Mouse (Mus musculus): Measurements from ENCODE around the gene S100a4. TPM values are rescaled to one million over a fixed set of nuclear protein-coding genes. Genes with fewer than 3 reads are reported as not detected.
A peak's percentile ranks its signal among the peaks of the same experiment; 100 is the strongest.

Gene S100a4
- total RNA-seq, 2 experiments from 2014 or later = 12.5 to 14.1 TPM

GRCm38 (mm10) chr3:90625496-90625895, 21.9 kb downstream of the S100a4 start:
- no peak for DNase-seq

DNA sequence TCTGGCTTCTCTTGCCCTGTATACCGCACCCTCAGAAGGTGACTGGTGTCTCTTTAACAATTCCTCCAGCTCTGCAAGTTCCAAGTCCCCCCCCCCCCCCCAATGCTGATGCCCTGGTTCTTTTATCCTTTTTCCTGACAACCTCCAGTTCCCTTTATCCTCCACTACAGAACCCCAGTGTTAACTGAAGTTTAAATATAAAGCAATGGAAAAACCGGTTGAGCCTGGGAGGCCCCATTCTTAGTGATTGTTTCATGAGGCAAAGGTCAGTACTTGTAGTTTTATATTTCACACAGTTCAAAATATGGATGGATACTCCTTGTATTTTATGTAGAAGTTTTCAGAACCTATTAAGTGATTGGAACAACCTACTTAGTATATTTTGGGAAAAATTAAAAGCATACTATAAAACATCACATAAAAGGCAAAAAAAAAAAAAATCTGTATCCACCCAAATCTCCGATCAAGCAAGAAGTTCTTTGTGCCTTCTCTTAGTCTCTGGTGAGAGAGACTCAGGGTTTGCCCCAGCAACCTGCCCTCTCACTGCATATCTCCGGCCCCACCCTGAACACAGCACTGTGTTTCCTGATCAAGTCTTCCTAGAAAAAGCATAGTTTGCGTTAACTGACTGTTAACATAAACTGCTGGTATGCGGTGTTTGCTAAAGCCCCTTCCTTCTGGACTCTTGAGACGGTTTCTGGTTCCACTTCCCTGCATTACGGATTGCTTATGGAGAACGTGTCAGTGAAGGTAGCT, 22.9 kb downstream of the S100a4 start:
- no peak for DNase-seq

GRCm38 (mm10) chr3:90627366-90627765, 23.8 kb downstream of the S100a4 start:
- no peak for DNase-seq

DNA sequence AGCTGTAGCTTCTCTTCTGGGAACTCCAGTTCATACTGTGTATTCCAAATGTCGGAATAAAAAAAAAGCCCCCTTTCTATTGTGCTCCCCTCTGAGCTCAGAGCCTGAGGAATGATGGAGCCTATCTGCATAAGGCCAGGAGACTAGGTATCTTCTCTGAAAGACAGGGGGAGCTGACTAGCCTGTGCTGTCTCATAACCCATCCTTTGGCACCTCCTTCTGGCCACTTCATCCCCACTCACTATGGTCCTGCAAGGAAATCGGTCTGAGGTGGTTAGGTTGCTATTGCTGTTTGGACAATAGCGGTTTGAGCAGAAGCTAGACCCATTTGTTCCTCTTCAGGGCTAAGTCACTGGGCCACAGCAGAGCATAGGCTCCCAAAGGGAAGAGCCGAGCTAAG, 24.2 kb downstream of the S100a4 start:
- no peak for DNase-seq

DNA sequence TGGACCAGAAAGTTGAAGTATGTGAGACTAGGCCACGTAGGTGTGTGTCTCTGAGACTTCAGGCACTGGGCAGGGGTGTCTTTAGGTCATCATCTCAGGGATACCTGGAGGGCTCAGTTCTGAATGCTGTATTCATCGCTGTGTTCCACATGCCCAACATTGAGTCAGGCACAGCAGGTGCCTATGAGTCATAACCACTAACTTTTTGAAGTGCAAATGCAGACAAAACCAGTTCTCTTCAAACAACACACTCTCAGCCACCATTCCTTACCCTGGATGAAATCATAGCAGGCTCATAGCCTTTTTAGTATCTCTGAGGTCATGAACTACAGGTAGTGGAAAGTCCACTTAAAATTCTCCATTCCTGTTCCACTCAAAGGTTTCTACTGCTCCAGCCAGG, 25.7 kb downstream of the S100a4 start:
- DNase-seq = no peak

DNA sequence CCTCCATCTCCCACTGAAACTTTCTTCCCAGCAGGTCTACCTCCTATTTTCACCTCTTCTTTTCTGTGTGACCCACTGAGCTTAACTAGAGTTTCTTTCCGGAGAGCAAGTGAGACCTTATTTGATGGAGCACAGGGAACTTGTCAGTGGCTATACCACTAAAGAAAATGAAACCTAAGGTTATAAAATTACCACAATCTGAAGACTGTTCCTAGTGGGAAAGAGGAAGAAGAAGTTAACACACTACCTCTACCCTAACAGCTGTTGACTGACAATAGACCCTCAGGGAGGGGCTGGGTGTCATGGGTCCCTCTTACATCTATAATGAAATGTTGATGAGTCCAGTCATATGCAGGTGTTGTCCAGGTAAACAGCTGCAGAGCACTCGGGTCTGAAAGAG, 28.4 kb downstream of the S100a4 start:
- no peak for DNase-seq

- DNase-seq = no peak
These were observed 35.1 kb downstream of the S100a4 start for GRCm38 (mm10) chr3:90638511-90639275.

DNA sequence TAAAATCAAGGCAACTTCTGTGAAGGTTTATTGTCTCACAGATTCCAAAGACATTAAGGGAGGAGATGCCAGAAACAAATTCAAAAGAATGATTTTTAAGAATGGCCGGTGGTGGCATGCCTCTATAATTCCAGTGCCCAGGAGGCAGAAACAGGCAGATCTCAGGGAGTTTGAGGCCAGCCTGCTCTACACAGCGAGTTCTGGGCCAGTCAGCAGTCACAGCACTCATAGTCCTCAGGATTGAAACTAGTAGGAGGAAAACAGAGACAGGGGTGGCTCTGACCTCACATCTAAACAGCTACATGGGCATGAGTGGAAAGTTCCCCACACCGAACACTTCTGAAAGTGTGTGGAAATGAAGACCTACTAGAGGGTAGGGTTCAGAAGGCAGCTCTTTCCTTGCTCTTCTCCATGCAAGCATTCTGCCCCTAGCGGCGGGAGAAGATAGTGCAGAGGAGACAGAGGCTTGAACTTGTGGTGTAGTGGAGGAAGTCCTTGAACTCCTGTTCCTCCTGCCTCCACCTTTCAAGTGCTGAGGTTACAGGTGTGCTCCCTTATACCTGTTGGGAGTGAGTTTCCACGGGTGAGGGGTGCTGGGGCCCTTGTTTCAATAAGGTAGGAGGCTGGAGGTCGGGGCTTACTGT, 36.1 kb downstream of the S100a4 start:
- peak; percentile 16 to 54 for DNase-seq

DNA sequence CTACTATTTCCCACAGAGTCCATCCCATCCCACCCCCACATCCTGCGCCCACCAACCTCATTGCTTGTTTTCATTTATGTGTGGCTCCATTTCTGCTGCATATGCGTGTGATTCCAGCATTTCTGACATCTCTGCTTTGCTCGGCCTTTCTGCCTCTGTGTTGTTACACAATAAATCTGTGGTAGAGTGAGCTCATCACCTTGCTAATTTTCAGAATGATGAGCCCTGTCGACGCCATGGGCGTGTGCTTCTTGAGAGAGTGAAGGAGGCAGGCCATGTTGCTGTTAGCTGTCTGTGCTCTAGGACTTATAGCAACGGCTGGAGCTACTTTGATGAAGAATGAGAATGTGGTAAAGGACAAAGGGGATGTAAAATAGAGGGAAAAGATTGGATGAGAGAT, 37.4 kb downstream of the S100a4 start:
- DNase-seq = no peak

DNA sequence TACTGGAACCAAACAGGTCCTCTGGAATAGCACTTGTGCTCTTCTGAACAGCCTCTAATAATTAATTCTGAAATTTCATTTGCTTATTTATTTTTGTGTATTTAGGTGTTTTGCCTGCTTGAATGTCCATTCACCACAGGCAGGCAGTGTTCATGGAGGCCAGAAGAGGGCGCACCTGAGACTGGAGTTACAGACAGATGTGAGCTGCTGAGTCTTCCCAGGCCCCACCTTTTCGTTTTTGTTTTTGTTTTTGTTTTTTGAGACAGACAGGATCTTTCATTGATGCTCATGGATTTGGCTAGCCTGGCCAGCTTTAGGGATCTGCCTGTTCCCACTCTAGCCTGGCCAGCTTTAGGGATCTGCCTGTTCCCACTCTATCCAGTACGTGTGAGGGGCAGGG, 40.6 kb downstream of the S100a4 start:
- peak; percentile 28 to 69 for DNase-seq

DNA sequence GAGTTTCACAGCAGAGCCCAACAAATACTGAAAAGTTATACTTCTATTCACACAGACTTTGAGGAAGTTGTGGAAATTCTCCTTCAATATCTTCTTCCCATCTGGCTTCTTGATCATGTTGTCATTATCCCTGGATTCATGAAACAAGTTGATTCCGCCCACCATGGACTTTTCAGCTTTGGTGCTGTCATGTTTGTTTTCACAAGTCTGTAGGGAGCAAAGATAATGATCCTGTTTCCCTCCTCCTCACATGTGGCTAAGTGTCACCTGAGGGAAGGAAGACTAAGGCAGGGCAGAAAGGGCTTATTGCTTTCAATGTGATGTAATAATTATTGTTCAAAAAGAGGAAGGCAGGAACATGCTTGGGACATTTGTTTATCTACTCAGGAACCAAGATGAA, 43.7 kb downstream of the S100a4 start:
- no peak for DNase-seq

- DNase-seq = no peak
These were observed 45.4 kb downstream of the S100a4 start for GRCm38 (mm10) chr3:90648981-90649380.

- no peak for DNase-seq
These were observed 46.3 kb downstream of the S100a4 start for GRCm38 (mm10) chr3:90649832-90650231.

DNA sequence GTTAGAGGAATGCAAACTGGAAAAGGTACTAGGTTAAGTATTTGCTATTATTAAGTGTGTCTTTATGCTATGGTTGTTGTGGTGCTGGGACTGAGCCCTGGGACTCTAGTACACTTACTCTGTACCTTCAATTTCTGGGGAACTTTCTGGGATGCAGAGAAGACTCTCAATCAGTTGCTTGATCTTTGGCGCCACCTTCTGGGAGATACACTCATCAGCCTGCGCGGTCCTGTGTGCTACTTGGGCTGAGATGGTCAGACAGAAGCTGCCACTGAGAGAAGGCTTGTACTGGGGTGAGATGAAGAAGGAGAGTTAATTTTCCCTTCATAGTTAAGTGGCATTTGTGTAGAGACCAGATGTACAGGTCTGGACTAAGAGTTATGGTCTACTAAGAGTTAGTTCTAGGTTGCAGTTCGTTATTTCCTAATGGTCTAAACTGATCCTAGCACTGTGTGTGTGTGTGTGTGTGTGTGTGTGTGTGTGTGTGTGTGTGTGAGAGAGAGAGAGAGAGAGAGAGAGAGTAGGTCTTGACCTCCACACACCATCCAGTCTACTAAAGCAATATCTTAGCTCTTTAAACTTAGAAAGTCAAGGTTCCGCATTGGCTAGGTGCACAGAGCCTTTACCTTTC, 49.4 kb downstream of the S100a4 start:
- peak; percentile 65 to 86 for DNase-seq

DNA sequence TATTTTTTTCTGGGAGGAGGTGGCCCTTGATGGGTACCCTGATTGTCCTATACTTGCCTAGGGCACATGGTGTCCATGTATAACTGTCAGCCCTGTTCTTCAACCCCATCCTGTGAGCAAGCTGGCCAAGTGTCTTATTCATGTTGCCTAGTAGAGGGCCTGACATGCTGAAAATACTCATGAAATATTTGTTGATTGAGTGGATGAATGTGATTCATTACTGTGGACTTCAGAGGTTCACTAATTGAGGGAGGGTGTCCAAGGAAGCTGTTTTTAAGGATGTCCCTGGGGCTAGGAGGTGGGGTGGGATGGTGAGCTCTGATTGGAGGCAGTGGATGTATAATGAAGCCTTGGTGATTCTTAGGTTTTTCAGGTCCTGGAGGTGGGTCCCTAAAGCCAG, 50.1 kb downstream of the S100a4 start, which contains the start of gene S100a7a:
Gene S100a7a, plus strand, starts transcription at position 301 of the 400 bp plus-strand sequence.
- DNase-seq = no peak

Other genes starting within 250 kb of the S100a4 start
- gene Slc27a3, start 213.8 kb upstream of the S100a4 start, total RNA-seq (2021) = under 1 TPM; 0.50 to 0.62 TPM
- 10 to 100 TPM; 24.6 TPM for gene Ints3, start 170.1 kb upstream of the S100a4 start, total RNA-seq (2021)
- 10 to 100 TPM; 16.2 to 16.8 TPM for gene Npr1, start 137.9 kb upstream of the S100a4 start, total RNA-seq (2021)
- 10 to 100 TPM; 29.3 to 30.1 TPM for gene Ilf2, start 127.6 kb upstream of the S100a4 start, total RNA-seq (2021)
- gene Snapin, start 112.7 kb upstream of the S100a4 start, total RNA-seq (2021) = 10 to 100 TPM; 62.0 to 70.7 TPM
- 10 to 100 TPM; 90.0 to 96.6 TPM for gene Chtop, start 94.3 kb upstream of the S100a4 start, total RNA-seq (2021)
- 1,000 to 10,000 TPM; 1,108 to 1,133 TPM for gene S100a1, start 89.4 kb upstream of the S100a4 start, total RNA-seq (2021)
- 10 to 100 TPM; 29.6 to 31.2 TPM for gene S100a13, start 89.3 kb upstream of the S100a4 start, total RNA-seq (2021)
- under 1 TPM; 0.49 to 0.60 TPM for gene S100a14, start 76.9 kb upstream of the S100a4 start, total RNA-seq (2021)
- 10 to 100 TPM; 62.9 to 71.8 TPM for gene S100a16, start 66.5 kb upstream of the S100a4 start, total RNA-seq (2021)
- not detected for gene S100a3, start 43.2 kb upstream of the S100a4 start, total RNA-seq (2021)
- gene S100a2, start 13.5 kb upstream of the S100a4 start, total RNA-seq (2021) = not detected
- gene Gm42674, start 1.9 kb upstream of the S100a4 start, total RNA-seq (2021) = not detected
- not detected for gene S100a5, start 4.8 kb downstream of the S100a4 start, total RNA-seq (2021)
- gene S100a6, start 9.1 kb downstream of the S100a4 start, total RNA-seq (2021) = 10 to 100 TPM; 76.5 to 79.4 TPM
- gene S100a7a, start 50.2 kb downstream of the S100a4 start, total RNA-seq (2021) = under 1 TPM in 1 of 2 experiments, not detected in 1; 0.47 TPM
- gene S100a8, start 65.2 kb downstream of the S100a4 start, total RNA-seq (2021) = not detected
- gene S100a9, start 92.0 kb downstream of the S100a4 start, total RNA-seq (2021) = under 1 TPM in 1 of 2 experiments, not detected in 1; 0.57 TPM
- not detected for gene Pglyrp4, start 123.1 kb downstream of the S100a4 start, total RNA-seq (2021)
- not detected for gene Gm5849, start 174.1 kb downstream of the S100a4 start, total RNA-seq (2021)

Data from heart, adult 18-20 months (tissue).